Mouse (Mus musculus): ENCODE results near the gene Fam160b1. TPM values are rescaled to one million over a fixed set of nuclear protein-coding genes. Genes with fewer than 3 reads are reported as not detected.

The Fam160b1 gene
- 14.0 and 14.5 TPM in 2 replicates for polyA plus RNA-seq (2014; fragmentation: Nextera tagmentation; extraction: Ambion mirVana)

DNA sequence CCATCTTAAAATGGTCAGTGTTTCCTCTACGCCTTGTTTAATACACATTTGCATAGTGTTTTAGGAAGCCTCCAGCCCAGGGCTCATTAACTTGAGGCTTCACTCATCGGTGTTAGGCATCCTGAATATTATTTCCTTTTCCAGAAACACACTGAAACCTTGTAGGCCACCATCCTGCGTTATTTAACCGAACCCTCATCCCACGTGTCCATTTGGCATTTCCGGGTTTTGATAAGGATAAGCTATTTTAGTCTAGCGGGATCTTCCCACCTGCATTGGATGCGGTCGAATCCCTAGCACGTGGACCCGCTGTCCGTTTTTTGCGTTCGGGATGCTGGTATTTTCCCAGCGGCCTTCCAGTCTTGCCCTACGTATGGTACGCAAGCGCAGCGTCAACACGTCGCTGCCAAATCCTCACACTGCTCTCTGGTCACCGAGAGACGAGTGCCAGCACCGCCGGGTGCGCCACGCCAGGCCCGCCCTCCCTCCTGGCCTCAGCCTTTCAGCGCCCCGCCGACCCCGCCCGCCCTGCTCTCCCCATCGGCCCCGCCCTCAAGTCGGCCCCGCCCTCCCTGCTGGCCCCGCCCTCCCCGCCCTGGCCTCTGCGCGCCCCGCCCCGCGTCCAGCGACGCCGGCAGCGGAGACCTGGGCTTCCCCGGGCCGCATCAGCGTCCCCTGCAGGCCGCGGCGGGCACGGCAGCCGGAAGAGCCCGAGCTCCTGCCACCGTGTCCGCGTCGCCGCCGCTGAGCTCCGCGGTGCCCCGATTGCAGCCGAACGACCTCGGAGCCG, at the start of gene Fam160b1:
Gene Fam160b1, plus strand, starts transcription at position 340 of the 790 bp plus-strand sequence.
- Histone ChIP-seq H3K27me3 (ENCODE audit: control insufficient read depth, insufficient read depth, low read length) (no peaks in the 10 kb centered on the region), H3K4me1 (replicated peaks; ENCODE audit: control insufficient read depth, insufficient read depth, low read length) (peaks cover 15% of the 10 kb centered on the region), H3K9me3 (ENCODE audit: control insufficient read depth, low read length) (no peaks in the 10 kb centered on the region), H3K4me2 (ENCODE audit: low read depth, low read length, severe bottlenecking) (peak within 1 kb of the TSS; percentile 58), H3K4me3 (ENCODE audit: low read depth, low read length) (peak within 1 kb of the TSS; percentile 98), H3K27ac (ENCODE audit: low read depth, low read length) (peak within 1 kb of the TSS; percentile 90), H3K36me3 (ENCODE audit: control insufficient read depth, insufficient read depth, low read length) (no peaks in the 10 kb centered on the region), H3K9ac (ENCODE audit: low read length) (peak within 1 kb of the TSS; percentile 99)
- DNase-seq (ENCODE audit: low spot score) (peak; percentile 99), ATAC-seq (replicated peaks; ENCODE audit: low FRiP score) (peak; percentile 95)
- WGBS, result 1% methylated on average over 64 of the region's 70 CpGs

DNA sequence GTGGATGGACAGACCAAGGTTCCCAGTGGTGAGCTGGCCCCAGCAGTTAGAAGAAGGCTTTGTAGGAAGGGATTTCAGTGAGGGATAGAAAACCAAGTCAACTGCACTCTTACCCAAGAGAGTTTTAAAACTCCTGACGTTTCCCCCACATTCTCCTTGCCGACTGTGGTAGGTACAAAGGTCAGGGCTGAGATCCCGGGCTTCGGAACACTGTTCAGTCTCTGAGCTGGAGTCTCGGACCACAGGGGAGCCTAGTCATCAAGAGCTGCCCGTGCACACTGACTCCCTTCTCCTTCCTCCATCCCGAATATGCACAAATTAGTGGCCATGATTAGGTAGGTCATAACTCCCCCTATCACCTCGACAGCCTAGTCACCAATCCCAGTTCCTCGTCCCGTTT, 47.3 kb upstream of the Fam160b1 start:
- DNase-seq (ENCODE audit: low spot score) (no peak), ATAC-seq (replicated peaks; ENCODE audit: low FRiP score) (no peak)
- Histone ChIP-seq H3K4me2 (ENCODE audit: low read depth, low read length, severe bottlenecking) (no peak overlapping the region), H3K27me3 (ENCODE audit: control insufficient read depth, insufficient read depth, low read length) (peaks cover 15% of the 10 kb centered on the region), H3K27ac (ENCODE audit: low read depth, low read length) (no peak overlapping the region), H3K36me3 (ENCODE audit: control insufficient read depth, insufficient read depth, low read length) (no peaks in the 10 kb centered on the region), H3K4me1 (replicated peaks; ENCODE audit: control insufficient read depth, insufficient read depth, low read length) (peaks cover 5% of the 10 kb centered on the region), H3K4me3 (ENCODE audit: low read depth, low read length) (no peak overlapping the region), H3K9ac (ENCODE audit: low read length) (no peak overlapping the region), H3K9me3 (ENCODE audit: control insufficient read depth, low read length) (no peaks in the 10 kb centered on the region)
- 73% methylated on average over 10 of the region's 10 CpGs for WGBS

DNA sequence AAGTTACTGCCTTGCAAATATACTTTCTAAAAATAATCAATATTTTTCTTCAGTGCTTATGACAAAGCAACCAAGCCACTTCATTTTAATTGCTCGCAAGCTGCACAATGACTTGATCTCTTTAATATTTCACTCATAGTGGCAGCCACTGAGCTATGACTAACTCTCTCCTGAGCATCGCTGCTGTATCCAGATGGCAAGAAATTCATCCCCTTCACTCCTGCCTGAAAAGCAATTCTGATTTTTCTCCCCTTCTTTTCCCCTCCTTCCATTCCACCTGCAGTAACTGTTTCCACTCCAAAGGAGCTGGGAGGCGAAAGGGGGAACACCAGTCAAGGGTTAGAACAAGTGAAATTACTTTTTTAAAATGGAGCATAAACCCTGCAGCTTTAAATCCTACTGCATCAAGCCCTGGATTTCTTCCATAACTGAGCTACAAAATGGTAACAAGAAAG, 46.6 kb upstream of the Fam160b1 start:
- Histone ChIP-seq H3K27me3 (ENCODE audit: control insufficient read depth, insufficient read depth, low read length) (peaks cover 15% of the 10 kb centered on the region), H3K9me3 (ENCODE audit: control insufficient read depth, low read length) (no peaks in the 10 kb centered on the region), H3K9ac (ENCODE audit: low read length) (no peak overlapping the region; the same call in 1 of the 2 replicates), H3K4me3 (ENCODE audit: low read depth, low read length) (no peak overlapping the region; the same call in 1 of the 2 replicates), H3K27ac (ENCODE audit: low read depth, low read length) (no peak overlapping the region), H3K36me3 (ENCODE audit: control insufficient read depth, insufficient read depth, low read length) (no peaks in the 10 kb centered on the region), H3K4me1 (replicated peaks; ENCODE audit: control insufficient read depth, insufficient read depth, low read length) (peaks cover 5% of the 10 kb centered on the region), H3K4me2 (ENCODE audit: low read depth, low read length, severe bottlenecking) (peak overlapping the region; percentile 99)
- WGBS, result 74% methylated on average over 3 of the region's 3 CpGs
- DNase-seq (ENCODE audit: low spot score) (no peak), ATAC-seq (replicated peaks; ENCODE audit: low FRiP score) (no peak)

DNA sequence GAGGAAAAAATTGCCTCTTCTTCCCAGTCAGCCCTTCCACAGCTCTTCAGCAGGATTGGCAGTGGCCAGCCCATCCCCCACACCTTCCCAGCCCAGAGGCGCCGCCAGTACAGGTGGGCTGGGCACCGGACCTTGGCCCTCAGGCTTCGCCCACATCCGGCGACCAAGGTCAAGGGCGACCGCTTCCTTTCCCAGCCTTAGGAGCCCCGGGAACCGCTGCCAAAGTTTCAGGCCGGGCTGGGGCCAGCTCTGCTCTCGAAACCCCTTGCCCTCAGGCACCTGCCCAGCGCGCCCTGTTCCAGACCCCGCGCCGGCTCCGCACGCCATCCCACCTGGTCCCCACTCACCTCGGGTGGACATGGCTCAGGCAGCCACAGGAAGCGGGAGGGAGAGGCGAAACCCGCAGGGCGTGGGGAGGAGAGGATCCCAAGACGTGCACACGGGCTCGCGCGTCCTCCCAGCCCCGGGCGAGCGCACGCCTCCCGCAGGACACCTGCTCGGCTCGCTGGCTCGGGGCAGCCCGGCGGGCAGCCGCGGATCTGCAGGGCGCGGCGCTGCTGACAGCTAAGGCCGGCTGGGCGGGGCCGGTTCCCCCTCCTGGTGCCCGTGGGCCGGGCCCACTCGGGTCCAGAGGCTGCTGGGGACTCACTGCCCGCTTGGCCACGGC, 46.0 kb upstream of the Fam160b1 start, which contains the start of gene Ablim1:
Gene Ablim1, minus strand, starts transcription at position 574 of the 667 bp plus-strand sequence.
- Histone ChIP-seq H3K4me1 (replicated peaks; ENCODE audit: control insufficient read depth, insufficient read depth, low read length) (peaks cover 5% of the 10 kb centered on the region), H3K27me3 (ENCODE audit: control insufficient read depth, insufficient read depth, low read length) (peaks cover 15% of the 10 kb centered on the region), H3K27ac (ENCODE audit: low read depth, low read length) (no peak within 1 kb of the TSS), H3K4me2 (ENCODE audit: low read depth, low read length, severe bottlenecking) (peak within 1 kb of the TSS; percentile 99), H3K9me3 (ENCODE audit: control insufficient read depth, low read length) (no peaks in the 10 kb centered on the region), H3K9ac (ENCODE audit: low read length) (peak within 1 kb of the TSS; percentile 57), H3K36me3 (ENCODE audit: control insufficient read depth, insufficient read depth, low read length) (no peaks in the 10 kb centered on the region), H3K4me3 (ENCODE audit: low read depth, low read length) (peak within 1 kb of the TSS; percentile 49)
- DNase-seq (ENCODE audit: low spot score) (peak; percentile 61), ATAC-seq (replicated peaks; ENCODE audit: low FRiP score) (no peak)
- WGBS, result under 1% methylated on average over 49 of the region's 52 CpGs

DNA sequence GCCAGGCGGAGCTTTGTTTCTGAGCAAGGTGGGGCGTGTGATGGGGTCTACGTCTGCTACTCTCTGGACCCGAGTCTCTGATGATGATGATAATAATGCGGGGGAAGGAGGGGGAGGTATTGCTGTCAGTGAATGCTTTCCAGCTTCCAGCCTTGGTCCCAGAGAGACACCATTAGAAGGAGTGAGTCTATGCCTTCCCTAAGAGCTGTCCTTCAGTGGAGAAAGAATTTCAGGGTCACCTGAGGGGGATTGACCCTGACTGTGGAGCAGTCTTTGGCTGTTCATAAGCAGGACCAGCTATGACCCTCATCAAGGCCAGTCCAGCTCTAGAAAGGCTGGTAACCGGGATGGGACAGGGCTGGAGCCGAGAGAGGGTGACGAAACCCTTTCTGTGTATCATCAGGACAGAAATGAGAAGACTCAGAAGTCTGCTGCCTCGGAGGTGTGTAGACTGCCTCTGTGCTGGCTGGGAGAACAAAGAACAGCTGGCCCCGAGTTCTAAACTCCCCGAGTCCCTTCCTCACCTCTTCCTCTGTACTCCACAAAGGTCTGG, 45.4 kb upstream of the Fam160b1 start:
- Histone ChIP-seq H3K4me2 (ENCODE audit: low read depth, low read length, severe bottlenecking) (peak overlapping the region; percentile 99), H3K9ac (ENCODE audit: low read length) (peak overlapping the region; percentile 57), H3K36me3 (ENCODE audit: control insufficient read depth, insufficient read depth, low read length) (no peaks in the 10 kb centered on the region), H3K27ac (ENCODE audit: low read depth, low read length) (no peak overlapping the region), H3K27me3 (ENCODE audit: control insufficient read depth, insufficient read depth, low read length) (peaks cover 15% of the 10 kb centered on the region), H3K4me1 (replicated peaks; ENCODE audit: control insufficient read depth, insufficient read depth, low read length) (peaks cover 5% of the 10 kb centered on the region), H3K9me3 (ENCODE audit: control insufficient read depth, low read length) (no peaks in the 10 kb centered on the region), H3K4me3 (ENCODE audit: low read depth, low read length) (peak overlapping the region; percentile 49)
- no peak for ATAC-seq (replicated peaks; ENCODE audit: low FRiP score)
- no peak for DNase-seq (ENCODE audit: low spot score)
- 40% methylated on average over 11 of the region's 11 CpGs for WGBS

DNA sequence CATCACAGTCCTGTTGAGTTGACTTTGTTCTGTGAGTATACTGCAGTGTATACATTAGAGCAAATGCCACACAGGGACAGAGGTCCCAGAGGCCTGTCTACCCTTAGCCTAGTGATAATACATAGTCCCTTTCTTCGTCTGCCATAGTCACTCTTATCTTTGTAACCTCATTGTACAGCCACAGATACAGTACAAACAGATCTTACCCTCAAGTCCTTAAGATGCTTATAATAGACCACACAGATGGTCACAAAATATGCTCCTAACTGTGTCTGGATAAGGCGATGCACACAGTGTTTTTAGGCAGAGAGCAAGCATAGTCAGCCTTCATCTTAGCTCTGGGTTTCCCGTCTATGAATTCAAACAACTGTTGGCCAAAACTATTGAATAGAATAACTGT, 43.9 kb upstream of the Fam160b1 start:
- WGBS, result 86% methylated on average over 3 of the region's 3 CpGs
- no peak for DNase-seq (ENCODE audit: low spot score)
- peaks cover 15% of the 10 kb centered on the region for H3K27me3 ChIP-seq (ENCODE audit: control insufficient read depth, insufficient read depth, low read length)
- H3K4me3 ChIP-seq (ENCODE audit: low read depth, low read length), result no peak overlapping the region
- H3K27ac ChIP-seq (ENCODE audit: low read depth, low read length), result no peak overlapping the region
- peaks cover 5% of the 10 kb centered on the region for H3K4me1 ChIP-seq (replicated peaks; ENCODE audit: control insufficient read depth, insufficient read depth, low read length)
- H3K36me3 ChIP-seq (ENCODE audit: control insufficient read depth, insufficient read depth, low read length), result no peaks in the 10 kb centered on the region
- H3K9me3 ChIP-seq (ENCODE audit: control insufficient read depth, low read length), result no peaks in the 10 kb centered on the region
- no peak overlapping the region for H3K4me2 ChIP-seq (ENCODE audit: low read depth, low read length, severe bottlenecking)
- ATAC-seq (replicated peaks; ENCODE audit: low FRiP score), result no peak
- H3K9ac ChIP-seq (ENCODE audit: low read length), result no peak overlapping the region

DNA sequence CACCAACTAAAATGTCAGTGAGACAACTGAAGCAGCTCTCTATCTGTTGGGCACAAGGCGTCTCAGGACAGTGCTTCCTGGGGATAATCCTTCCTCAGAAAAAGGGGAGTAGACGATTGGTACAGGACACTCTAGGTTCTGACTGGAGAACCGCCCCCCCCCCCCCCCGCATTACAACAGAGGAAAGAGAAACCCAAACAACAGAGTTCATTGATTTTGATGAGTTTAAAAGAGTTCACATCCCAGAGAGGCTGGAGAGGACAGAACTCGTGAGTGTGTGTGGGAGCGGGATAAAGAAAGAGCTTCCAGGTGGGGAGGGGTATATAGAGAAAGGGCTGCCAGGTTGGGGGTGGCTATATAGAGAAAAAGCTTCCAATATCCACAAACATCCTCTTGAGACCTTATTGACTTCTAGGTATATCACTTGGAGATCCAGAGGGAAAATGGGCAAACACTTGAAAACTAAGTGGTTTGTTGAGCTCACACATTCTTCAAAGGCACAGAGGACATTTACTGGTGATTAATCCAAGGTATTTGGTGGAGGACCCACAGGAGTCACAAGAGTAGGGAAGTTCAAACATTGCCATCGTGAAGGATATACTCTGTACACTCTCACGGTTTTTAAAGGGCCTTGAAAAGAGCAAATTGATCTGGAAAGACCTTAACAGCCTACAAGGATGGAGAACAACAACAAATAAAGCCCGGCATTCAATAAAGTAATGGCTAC, 39.7 kb upstream of the Fam160b1 start:
- Histone ChIP-seq H3K36me3 (ENCODE audit: control insufficient read depth, insufficient read depth, low read length) (no peaks in the 10 kb centered on the region), H3K27me3 (ENCODE audit: control insufficient read depth, insufficient read depth, low read length) (no peaks in the 10 kb centered on the region), H3K27ac (ENCODE audit: low read depth, low read length) (no peak overlapping the region), H3K9ac (ENCODE audit: low read length) (no peak overlapping the region), H3K9me3 (ENCODE audit: control insufficient read depth, low read length) (no peaks in the 10 kb centered on the region), H3K4me3 (ENCODE audit: low read depth, low read length) (no peak overlapping the region), H3K4me2 (ENCODE audit: low read depth, low read length, severe bottlenecking) (no peak overlapping the region), H3K4me1 (replicated peaks; ENCODE audit: control insufficient read depth, insufficient read depth, low read length) (no peaks in the 10 kb centered on the region)
- ATAC-seq (replicated peaks; ENCODE audit: low FRiP score), result no peak
- 80% methylated on average over 9 of the region's 9 CpGs for WGBS
- no peak for DNase-seq (ENCODE audit: low spot score)

DNA sequence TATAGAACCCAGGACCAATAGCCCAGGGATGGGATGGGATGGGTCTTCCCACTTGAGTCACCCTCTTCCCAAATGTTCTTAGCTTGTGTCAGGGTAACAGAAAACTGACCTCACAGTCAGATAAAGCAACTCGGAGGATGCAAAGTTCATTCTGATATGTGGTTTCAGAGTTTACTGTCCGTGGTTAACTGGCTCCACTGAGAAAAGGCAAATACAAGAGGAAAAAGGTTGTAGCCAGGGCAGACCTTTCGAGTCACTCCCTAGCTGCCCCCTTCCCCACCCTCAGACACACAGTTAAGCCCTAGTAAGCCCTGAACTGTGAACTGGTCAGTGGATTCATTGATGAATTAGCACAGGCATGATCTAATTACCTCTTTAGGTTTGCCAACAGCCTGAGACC, 38.6 kb upstream of the Fam160b1 start:
- ATAC-seq (replicated peaks; ENCODE audit: low FRiP score), result no peak
- WGBS, result 87% methylated on average over 3 of the region's 3 CpGs
- Histone ChIP-seq H3K36me3 (ENCODE audit: control insufficient read depth, insufficient read depth, low read length) (no peaks in the 10 kb centered on the region), H3K4me2 (ENCODE audit: low read depth, low read length, severe bottlenecking) (no peak overlapping the region), H3K9me3 (ENCODE audit: control insufficient read depth, low read length) (no peaks in the 10 kb centered on the region), H3K9ac (ENCODE audit: low read length) (no peak overlapping the region), H3K27me3 (ENCODE audit: control insufficient read depth, insufficient read depth, low read length) (no peaks in the 10 kb centered on the region), H3K4me1 (replicated peaks; ENCODE audit: control insufficient read depth, insufficient read depth, low read length) (no peaks in the 10 kb centered on the region), H3K27ac (ENCODE audit: low read depth, low read length) (no peak overlapping the region), H3K4me3 (ENCODE audit: low read depth, low read length) (no peak overlapping the region)
- no peak for DNase-seq (ENCODE audit: low spot score)
